ENCODE assay signal across 9 mouse cellular contexts in genomic region chr13:33080356-33080755, GRCm38 (mm10). TPM values are rescaled to one million over a fixed set of nuclear protein-coding genes. Genes with fewer than 3 reads are reported as not detected.
DNase-seq lines count a peak whose midpoint lies in the region; ATAC-seq lines count a peak whose summit lies in the region.
"Had no signal": no experiment of that assay in that cellular context is flagged by ENCODE, and none has a peak within 500 bp of the region (broad histone marks: within the 10 kb centered on the region; RNA-seq: fewer than 3 reads in every experiment).

No protein-coding gene starts in this region.

- no peak overlapping the region for H3K9ac ChIP-seq in midbrain, embryonic 14.5 days (replicated peaks; ENCODE audit: low read length)
- H3K9ac ChIP-seq in midbrain, embryonic 16.5 days (ENCODE audit: low read depth, low read length): no peak overlapping the region
- H3K9ac ChIP-seq: embryonic facial prominence, embryonic 12.5 days had no signal

- WGBS in midbrain, embryonic 14.5 days: 26% methylated on average over 3 of the region's 3 CpGs
- WGBS in midbrain, embryonic 16.5 days: 18% methylated on average over 3 of the region's 3 CpGs

- no peaks in the 10 kb centered on the region for H3K27me3 ChIP-seq in midbrain, embryonic 14.5 days (ENCODE audit: control insufficient read depth, insufficient read depth, low read length)
- H3K27me3 ChIP-seq in midbrain, embryonic 16.5 days (ENCODE audit: control insufficient read depth, insufficient read depth, low read depth, low read length): no peaks in the 10 kb centered on the region
- H3K27me3 ChIP-seq: embryonic facial prominence, embryonic 12.5 days had no signal

- no peaks in the 10 kb centered on the region for H3K9me3 ChIP-seq in midbrain, embryonic 14.5 days (ENCODE audit: control insufficient read depth, low read length)
- no peaks in the 10 kb centered on the region for H3K9me3 ChIP-seq in midbrain, embryonic 16.5 days (replicated peaks; ENCODE audit: control insufficient read depth, low read length, poor library complexity, severe bottlenecking)
- H3K9me3 ChIP-seq: embryonic facial prominence, embryonic 12.5 days had no signal

- H3K27ac ChIP-seq in midbrain, embryonic 14.5 days (replicated peaks; ENCODE audit: low read depth, low read length): no peak overlapping the region
- H3K27ac ChIP-seq in midbrain, embryonic 16.5 days (ENCODE audit: low read length): no peak overlapping the region
- H3K27ac ChIP-seq: embryonic facial prominence, embryonic 12.5 days had no signal

- H3K4me1 ChIP-seq in midbrain, embryonic 14.5 days (ENCODE audit: control insufficient read depth, insufficient read depth, low read length): peaks cover 3% of the 10 kb centered on the region; the same call in 1 of the 2 replicates
- peaks cover 5% of the 10 kb centered on the region for H3K4me1 ChIP-seq in midbrain, embryonic 16.5 days (ENCODE audit: control insufficient read depth, insufficient read depth, low read length)

- H3K4me3 ChIP-seq in midbrain, embryonic 14.5 days (replicated peaks; ENCODE audit: low read depth, low read length): no peak overlapping the region
- no peak overlapping the region for H3K4me3 ChIP-seq in midbrain, embryonic 16.5 days (ENCODE audit: low read depth, low read length)
- H3K4me3 ChIP-seq: embryonic facial prominence, embryonic 12.5 days had no signal

- peak; percentile 25 for DNase-seq in midbrain, embryonic 14.5 days
- peak; percentile 53 for DNase-seq in cerebellum, adult 11-12 months
- peak; percentile 34 for DNase-seq in kidney, adult 9 months
- peak; percentile 35 for DNase-seq in retina, embryonic 14.5 days (ENCODE audit: low spot score)
- DNase-seq in layer of hippocampus, postnatal 10 days (ENCODE audit: low spot score in 2 of 2): no peak
- DNase-seq in urinary bladder, postnatal 10 days (ENCODE audit: low spot score): no peak
- DNase-seq in testis, postnatal 10 days (ENCODE audit: low spot score): no peak

- no peak for ATAC-seq in midbrain, embryonic 14.5 days (ENCODE audit: low FRiP score, low TSS enrichment)
- no peak for ATAC-seq in midbrain, embryonic 16.5 days

- H3K4me2 ChIP-seq in midbrain, embryonic 14.5 days (ENCODE audit: low read length): no peak overlapping the region
- no peak overlapping the region for H3K4me2 ChIP-seq in midbrain, embryonic 16.5 days (ENCODE audit: low read length)
- H3K4me2 ChIP-seq: embryonic facial prominence, embryonic 12.5 days had no signal

- H3K36me3 ChIP-seq in midbrain, embryonic 14.5 days (ENCODE audit: control insufficient read depth, insufficient read depth, low read length): no peaks in the 10 kb centered on the region
- H3K36me3 ChIP-seq in midbrain, embryonic 16.5 days (ENCODE audit: control insufficient read depth, insufficient read depth, low read length): no peaks in the 10 kb centered on the region
- H3K36me3 ChIP-seq: embryonic facial prominence, embryonic 12.5 days had no signal

RNA-seq across cellular contexts. Expression of gene Serpinb1b, which starts 2.0 kb away (rescaled TPM):
- 0.84 and 1.3 TPM in 2 replicates for polyA plus RNA-seq in midbrain, embryonic 14.5 days (2014; fragmentation: Nextera tagmentation; extraction: Ambion mirVana)
- 3.2 and 4.3 TPM in 2 replicates for polyA plus RNA-seq in midbrain, embryonic 16.5 days (2015; fragmentation: Nextera tagmentation; extraction: Ambion mirVana)
- 1 to 10 TPM; 1.2 to 1.3 TPM for total RNA-seq in layer of hippocampus, postnatal 10 days (2021)

RNA-seq across cellular contexts. Expression of gene Serpinb9b, which starts 53.1 kb away (rescaled TPM):
- polyA plus RNA-seq in midbrain, embryonic 14.5 days (2014; fragmentation: Nextera tagmentation; extraction: Ambion mirVana): 0.62 TPM in 1 of 2 replicates, not detected in the other
- polyA plus RNA-seq in midbrain, embryonic 16.5 days (2015; fragmentation: Nextera tagmentation; extraction: Ambion mirVana): 0.13 and 0.30 TPM in 2 replicates
- total RNA-seq in layer of hippocampus, postnatal 10 days (2021): not detected

Comparison
In these comparisons a context has a peak if more than half of its experiments do, and no peak if none do; other contexts are left out.
1. DNase-seq: peak in midbrain, embryonic 14.5 days (single experiment), cerebellum, adult 11-12 months (single experiment), kidney, adult 9 months (single experiment) and retina, embryonic 14.5 days (single experiment); none in layer of hippocampus, postnatal 10 days (0 of 2), urinary bladder, postnatal 10 days (single experiment) and testis, postnatal 10 days (single experiment).